Mouse (Mus musculus): ENCODE results near the gene Gba. TPM values are rescaled to one million over a fixed set of nuclear protein-coding genes. Genes with fewer than 3 reads are reported as not detected.

The Gba gene
- polyA plus RNA-seq, 1 experiment from 2014 or later, result 50.3 TPM

DNA sequence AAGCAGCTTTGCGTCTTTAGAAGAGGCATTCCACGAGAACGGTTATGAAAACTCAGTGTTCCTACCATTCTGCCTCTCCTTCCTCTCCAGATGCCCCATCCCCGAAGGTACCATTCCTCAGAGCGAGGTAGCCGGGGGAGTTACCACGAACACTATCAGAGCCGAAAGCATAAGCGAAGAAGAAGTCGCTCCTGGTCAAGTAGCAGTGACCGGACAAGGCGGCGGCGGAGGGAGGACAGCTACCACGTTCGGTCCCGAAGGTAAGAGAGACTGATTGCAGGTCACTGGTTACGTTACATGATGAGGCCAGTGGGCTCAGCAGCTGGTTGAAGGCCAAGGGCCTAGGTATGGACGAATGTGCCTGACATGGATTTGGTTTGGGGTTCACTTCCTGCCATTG is 35.8 kb upstream of the Gba start:
- no peak overlapping the region for H3K4me3 ChIP-seq
- peaks cover 24% of the 10 kb centered on the region; the same call in 1 of the 2 replicates for H3K36me3 ChIP-seq (replicated peaks)
- H3K9me3 ChIP-seq, result no peaks in the 10 kb centered on the region
- WGBS, result 93% methylated on average over 19 of the region's 19 CpGs
- H3K4me2 ChIP-seq, result no peak overlapping the region
- H3K9ac ChIP-seq, result no peak overlapping the region
- H3K27ac ChIP-seq, result no peak overlapping the region
- ATAC-seq (replicated peaks), result no peak
- H3K27me3 ChIP-seq (replicated peaks), result no peaks in the 10 kb centered on the region
- peaks cover 21% of the 10 kb centered on the region for H3K4me1 ChIP-seq

- H3K4me3 ChIP-seq, result no peak overlapping the region
- no peaks in the 10 kb centered on the region for H3K9me3 ChIP-seq
- H3K4me1 ChIP-seq, result peaks cover 19% of the 10 kb centered on the region
- peaks cover 57% of the 10 kb centered on the region for H3K36me3 ChIP-seq (replicated peaks)
- ATAC-seq (replicated peaks), result no peak
- no peak overlapping the region for H3K27ac ChIP-seq
- 94% methylated on average over 11 of the region's 11 CpGs for WGBS
- no peak overlapping the region for H3K9ac ChIP-seq
- H3K27me3 ChIP-seq (replicated peaks), result no peaks in the 10 kb centered on the region
- H3K4me2 ChIP-seq, result no peak overlapping the region
These were observed 27.9 kb upstream of the Gba start for GRCm38 (mm10) chr3:89174844-89175243.

DNA sequence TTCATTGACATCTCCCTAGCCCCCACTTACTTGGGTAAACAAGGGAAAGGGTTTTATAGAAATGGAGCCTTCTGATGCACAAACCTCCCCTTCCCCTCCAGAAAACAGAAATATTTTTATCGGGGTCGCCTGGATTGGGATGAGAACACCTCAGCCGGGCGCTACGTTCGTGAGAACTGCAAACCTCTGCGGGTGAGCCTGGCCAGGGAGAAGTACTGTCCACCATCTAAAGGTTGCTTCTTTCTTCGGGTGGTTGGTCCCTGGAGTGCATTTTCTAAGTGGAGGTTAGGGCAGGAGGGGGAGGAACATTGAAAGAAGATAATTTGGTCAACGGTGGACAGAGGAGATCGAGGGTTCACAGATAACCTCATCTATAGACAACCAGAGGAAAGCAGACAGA is 27.2 kb upstream of the Gba start:
- ATAC-seq (replicated peaks), result no peak
- no peak overlapping the region for H3K4me3 ChIP-seq
- no peak overlapping the region for H3K27ac ChIP-seq
- H3K9ac ChIP-seq, result no peak overlapping the region
- no peak overlapping the region for H3K4me2 ChIP-seq
- peaks cover 19% of the 10 kb centered on the region for H3K4me1 ChIP-seq
- WGBS, result 93% methylated on average over 10 of the region's 10 CpGs
- no peaks in the 10 kb centered on the region for H3K27me3 ChIP-seq (replicated peaks)
- no peaks in the 10 kb centered on the region for H3K9me3 ChIP-seq
- H3K36me3 ChIP-seq (replicated peaks), result peaks cover 56% of the 10 kb centered on the region

DNA sequence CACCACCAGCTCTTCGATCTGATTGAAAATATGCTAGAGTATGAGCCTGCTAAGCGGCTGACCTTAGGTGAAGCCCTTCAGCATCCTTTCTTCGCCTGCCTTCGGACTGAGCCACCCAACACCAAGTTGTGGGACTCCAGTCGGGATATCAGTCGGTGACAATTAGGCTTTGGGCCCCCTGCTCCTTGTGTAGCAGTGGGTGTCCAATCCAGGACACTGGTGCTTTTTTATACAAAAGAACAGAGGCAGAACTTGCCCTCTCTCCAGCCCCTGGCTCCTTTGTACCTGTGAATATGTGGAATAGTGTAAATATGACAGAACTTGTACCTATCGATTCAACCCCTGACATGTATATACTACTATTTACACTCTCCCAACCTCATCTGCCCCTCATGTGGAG is 26.3 kb upstream of the Gba start:
- Histone ChIP-seq H3K4me3 (0 out of 2 replicates have a peak overlapping the region, but pooled peaks have one; percentile 6), H3K4me2 (no peak overlapping the region), H3K9ac (no peak overlapping the region), H3K27ac (no peak overlapping the region), H3K27me3 (replicated peaks) (no peaks in the 10 kb centered on the region), H3K4me1 (peaks cover 19% of the 10 kb centered on the region), H3K36me3 (replicated peaks) (peaks cover 58% of the 10 kb centered on the region), H3K9me3 (no peaks in the 10 kb centered on the region)
- peak; percentile 5; the same call in 1 of the 2 replicates for ATAC-seq (replicated peaks)
- 86% methylated on average over 7 of the region's 7 CpGs for WGBS

- peak; percentile 98 for ATAC-seq (replicated peaks)
- H3K27ac ChIP-seq, result peak within 1 kb of the TSS; percentile 74
- peak within 1 kb of the TSS; percentile 62 for H3K4me3 ChIP-seq
- WGBS, result 0% methylated on average over 43 of the region's 43 CpGs
- peak within 1 kb of the TSS; percentile 62 for H3K9ac ChIP-seq
- no peaks in the 10 kb centered on the region for H3K27me3 ChIP-seq (replicated peaks)
- no peaks in the 10 kb centered on the region for H3K9me3 ChIP-seq
- H3K4me1 ChIP-seq, result peaks cover 19% of the 10 kb centered on the region
- H3K36me3 ChIP-seq (replicated peaks), result peaks cover 53% of the 10 kb centered on the region
- H3K4me2 ChIP-seq, result peak within 1 kb of the TSS; percentile 92
These were observed 25.3 kb upstream of the Gba start, which contains the start of gene Scamp3 for GRCm38 (mm10) chr3:89177242-89178106. Gene Scamp3 (plus strand): TSS chr3:89177473.

DNA sequence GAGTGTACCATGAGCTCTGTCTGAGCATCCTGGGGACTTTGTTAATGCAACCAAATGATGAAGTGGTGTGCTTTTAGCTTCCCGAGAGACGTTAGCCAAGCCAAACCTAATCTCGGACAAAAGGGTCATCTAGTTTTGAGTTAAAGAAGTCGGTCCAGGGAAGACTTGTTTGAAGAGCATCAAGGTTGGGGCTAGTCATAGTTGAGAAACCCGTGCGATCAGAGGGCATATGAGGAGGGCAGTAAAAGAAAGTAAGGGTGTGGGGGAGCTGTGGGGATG is 24.7 kb upstream of the Gba start:
- WGBS, result 13% methylated on average over 6 of the region's 6 CpGs
- peak overlapping the region; percentile 74 for H3K27ac ChIP-seq
- H3K4me3 ChIP-seq, result peak overlapping the region; percentile 62
- peak overlapping the region; percentile 92 for H3K4me2 ChIP-seq
- H3K4me1 ChIP-seq, result peaks cover 22% of the 10 kb centered on the region
- no peak for ATAC-seq (replicated peaks)
- peak overlapping the region; percentile 62 for H3K9ac ChIP-seq
- H3K36me3 ChIP-seq (replicated peaks), result peaks cover 48% of the 10 kb centered on the region
- no peaks in the 10 kb centered on the region for H3K27me3 ChIP-seq (replicated peaks)
- H3K9me3 ChIP-seq, result no peaks in the 10 kb centered on the region

GRCm38 (mm10) chr3:89179056-89179455 is 23.7 kb upstream of the Gba start:
- Histone ChIP-seq H3K4me3 (no peak overlapping the region), H3K4me1 (peaks cover 29% of the 10 kb centered on the region), H3K4me2 (peak overlapping the region; percentile 92), H3K27ac (no peak overlapping the region), H3K9ac (no peak overlapping the region), H3K27me3 (replicated peaks) (no peaks in the 10 kb centered on the region), H3K9me3 (no peaks in the 10 kb centered on the region), H3K36me3 (replicated peaks) (peaks cover 38% of the 10 kb centered on the region)
- no peak for ATAC-seq (replicated peaks)
- WGBS, result 93% methylated on average over 11 of the region's 11 CpGs

DNA sequence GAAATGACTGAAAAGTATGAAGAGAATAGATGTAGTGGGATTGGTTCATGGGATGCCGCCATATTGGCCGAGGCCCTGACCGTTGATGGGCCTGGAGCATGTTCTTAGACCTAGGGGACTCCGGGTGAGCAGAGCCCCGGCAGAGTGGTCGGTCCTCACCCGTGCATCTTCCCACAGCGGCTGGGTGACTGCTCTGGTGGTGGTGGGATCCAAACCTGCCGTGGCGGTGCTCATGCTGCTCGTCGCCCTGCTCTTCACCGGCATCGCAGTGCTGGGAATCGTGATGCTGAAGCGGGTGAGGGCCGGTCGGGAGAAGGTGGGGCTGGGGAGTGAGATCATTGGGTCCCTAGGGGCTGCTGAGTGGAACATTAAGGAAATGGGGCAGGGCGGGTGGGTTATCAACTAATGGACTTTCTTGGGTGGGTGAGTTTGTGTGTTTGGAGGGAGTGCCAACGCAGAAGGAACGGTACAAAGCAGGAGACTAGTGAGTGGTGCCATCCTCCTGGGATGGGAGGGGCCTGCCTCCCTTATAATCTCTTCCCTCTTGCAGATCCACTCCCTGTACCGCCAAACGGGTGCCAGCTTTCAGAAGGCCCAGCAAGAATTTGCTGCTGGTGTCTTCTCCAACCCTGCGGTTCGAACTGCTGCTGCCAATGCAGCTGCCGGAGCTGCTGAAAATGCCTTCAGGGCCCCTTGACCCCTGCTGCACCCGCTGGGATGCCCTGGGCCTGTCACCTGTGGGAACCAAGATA is 20.8 kb upstream of the Gba start:
- H3K4me3 ChIP-seq, result no peak overlapping the region
- H3K9me3 ChIP-seq, result no peaks in the 10 kb centered on the region
- ATAC-seq (replicated peaks), result no peak
- WGBS, result 96% methylated on average over 27 of the region's 27 CpGs
- no peak overlapping the region for H3K4me2 ChIP-seq
- H3K27me3 ChIP-seq (replicated peaks), result no peaks in the 10 kb centered on the region
- no peak overlapping the region for H3K27ac ChIP-seq
- no peak overlapping the region for H3K9ac ChIP-seq
- peaks cover 21% of the 10 kb centered on the region for H3K36me3 ChIP-seq (replicated peaks)
- peaks cover 42% of the 10 kb centered on the region for H3K4me1 ChIP-seq

- Histone ChIP-seq H3K4me2 (peak overlapping the region; percentile 97), H3K4me3 (peak overlapping the region; percentile 73), H3K36me3 (replicated peaks) (peaks cover 21% of the 10 kb centered on the region), H3K9me3 (no peaks in the 10 kb centered on the region), H3K4me1 (peaks cover 44% of the 10 kb centered on the region), H3K27me3 (replicated peaks) (no peaks in the 10 kb centered on the region), H3K9ac (peak overlapping the region; percentile 89; the same call in 1 of the 2 replicates), H3K27ac (peak overlapping the region; percentile 93)
- 58% methylated on average over 7 of the region's 7 CpGs for WGBS
- ATAC-seq (replicated peaks), result peak; percentile 38
These were observed 20.1 kb upstream of the Gba start for GRCm38 (mm10) chr3:89182531-89183057.

GRCm38 (mm10) chr3:89183058-89183958 is 19.4 kb upstream of the Gba start, which contains the start of gene Fam189b:
Gene Fam189b (plus strand): TSS chr3:89183143.
- Histone ChIP-seq H3K4me2 (peak within 1 kb of the TSS; percentile 97), H3K27ac (peak within 1 kb of the TSS; percentile 93), H3K4me1 (peaks cover 38% of the 10 kb centered on the region), H3K36me3 (replicated peaks) (peaks cover 21% of the 10 kb centered on the region), H3K4me3 (peak within 1 kb of the TSS; percentile 73), H3K9ac (peak within 1 kb of the TSS; percentile 89), H3K9me3 (no peaks in the 10 kb centered on the region), H3K27me3 (replicated peaks) (no peaks in the 10 kb centered on the region)
- ATAC-seq (replicated peaks), result peak; percentile 94
- WGBS, result 6% methylated on average over 39 of the region's 39 CpGs

DNA sequence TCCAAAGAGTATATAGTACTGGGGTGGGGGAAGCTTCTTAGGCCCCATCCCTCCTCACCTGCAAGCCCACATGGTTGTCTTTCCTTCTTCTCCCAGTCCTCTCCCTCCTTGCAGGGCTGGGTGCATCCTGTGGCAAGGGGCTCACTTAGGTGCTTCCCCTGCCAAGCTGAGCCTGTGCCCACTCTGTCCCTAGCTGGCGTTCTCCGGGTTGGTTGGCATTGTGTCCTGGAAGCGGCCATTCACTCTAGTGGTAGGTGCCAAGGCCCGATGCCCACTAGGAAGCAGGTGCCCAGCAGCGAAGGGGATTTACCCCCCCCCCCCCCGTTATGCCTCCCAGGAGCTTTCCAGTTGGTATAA is 18.8 kb upstream of the Gba start:
- Histone ChIP-seq H3K9ac (peak overlapping the region; percentile 89), H3K4me3 (peak overlapping the region; percentile 73), H3K4me1 (peaks cover 32% of the 10 kb centered on the region), H3K27ac (peak overlapping the region; percentile 93), H3K27me3 (replicated peaks) (no peaks in the 10 kb centered on the region), H3K36me3 (replicated peaks) (peaks cover 23% of the 10 kb centered on the region), H3K4me2 (peak overlapping the region; percentile 97), H3K9me3 (no peaks in the 10 kb centered on the region)
- 0 out of 2 replicates have a peak, but pooled peaks have one; percentile 2 for ATAC-seq (replicated peaks)
- 69% methylated on average over 6 of the region's 6 CpGs for WGBS

Data from midbrain, embryonic 15.5 days (tissue).